ENCODE assay signal across 8 mouse cellular contexts in the genomic region with DNA sequence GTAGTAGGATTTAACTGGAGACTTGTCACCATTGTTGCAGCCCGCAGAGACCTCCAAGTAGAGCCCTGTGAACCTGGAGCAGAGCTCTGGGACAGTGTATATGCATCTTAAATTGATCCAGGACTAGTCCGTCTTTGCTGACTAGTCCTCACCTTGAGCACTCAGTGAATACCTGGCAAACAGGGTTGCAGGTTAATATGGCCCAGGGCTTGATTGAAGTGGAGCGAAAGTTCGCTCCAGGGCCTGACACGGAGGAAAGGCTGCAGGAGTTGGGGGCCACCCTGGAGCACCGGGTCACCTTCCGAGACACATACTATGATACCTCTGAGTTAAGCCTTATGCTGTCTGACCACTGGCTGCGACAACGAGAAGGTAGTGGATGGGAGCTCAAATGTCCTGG. TPM values are rescaled to one million over a fixed set of nuclear protein-coding genes. Genes with fewer than 3 reads are reported as not detected.
A peak's percentile ranks its signal among the peaks of the same experiment; 100 is the strongest.
DNase-seq lines count a peak whose midpoint lies in the region; ATAC-seq and TF ChIP-seq lines count a peak whose summit lies in the region.

No protein-coding gene starts in this region.

- TF ChIP-seq CTCF in liver, adult 2 months (IDR thresholded peaks at IDR 0.05; ENCODE audit: low read depth, low read length): no peak

- no peaks in the 10 kb centered on the region for H3K9me3 ChIP-seq in embryonic facial prominence, embryonic 14.5 days (ENCODE audit: control insufficient read depth, low read length)
- H3K9me3 ChIP-seq in intestine, embryonic 16.5 days (ENCODE audit: control insufficient read depth, low read length): no peaks in the 10 kb centered on the region
- no peaks in the 10 kb centered on the region for H3K9me3 ChIP-seq in neural tube, embryonic 14.5 days (ENCODE audit: control insufficient read depth, low read length)

- ATAC-seq in embryonic facial prominence, embryonic 14.5 days (ENCODE audit: low read depth): no peak
- peak; percentile 9 for ATAC-seq in intestine, embryonic 16.5 days
- no peak for ATAC-seq in neural tube, embryonic 14.5 days (ENCODE audit: low read depth)
- no peak for ATAC-seq in CD4-positive, CD25-positive, alpha-beta regulatory T cell, adult 4 months

- no peaks in the 10 kb centered on the region for H3K27me3 ChIP-seq in liver, adult 2 months (ENCODE audit: control insufficient read depth, insufficient read depth, low read length)
- H3K27me3 ChIP-seq in embryonic facial prominence, embryonic 14.5 days (replicated peaks; ENCODE audit: control insufficient read depth, insufficient read depth, low read length): no peaks in the 10 kb centered on the region
- no peaks in the 10 kb centered on the region for H3K27me3 ChIP-seq in intestine, embryonic 16.5 days (replicated peaks; ENCODE audit: control insufficient read depth, insufficient read depth, low read length)
- no peaks in the 10 kb centered on the region for H3K27me3 ChIP-seq in neural tube, embryonic 14.5 days (ENCODE audit: control insufficient read depth, insufficient read depth, low read length)

- TF ChIP-seq POLR2A in liver, adult 2 months (IDR thresholded peaks at IDR 0.05; ENCODE audit: extremely low read depth, insufficient read depth, low read length): no peak

- peaks cover 3% of the 10 kb centered on the region; the same call in 1 of the 2 replicates for H3K79me2 ChIP-seq in liver, adult 2 months (ENCODE audit: control insufficient read depth, insufficient read depth, low read length)

- H3K4me2 ChIP-seq in embryonic facial prominence, embryonic 14.5 days (ENCODE audit: low read depth, low read length): peak overlapping the region; percentile 87
- H3K4me2 ChIP-seq in intestine, embryonic 16.5 days (ENCODE audit: low read depth, low read length): peak overlapping the region; percentile 73
- H3K4me2 ChIP-seq in neural tube, embryonic 14.5 days (ENCODE audit: low read depth, low read length): peak overlapping the region; percentile 82

- DNase-seq in liver, adult 2 months (ENCODE audit: extremely low read depth, low read depth, low spot score): no peak
- no peak for DNase-seq in liver
- DNase-seq in embryonic facial prominence, embryonic 14.5 days (ENCODE audit: low spot score): no peak
- no peak for DNase-seq in natural killer cell, adult 2 months (ENCODE audit: low spot score in 2 of 2)
- no peak for DNase-seq in testis, postnatal 14 days (ENCODE audit: low spot score)

- H3K4me1 ChIP-seq in liver, adult 2 months (ENCODE audit: control insufficient read depth, insufficient read depth, low read length): peaks cover 15% of the 10 kb centered on the region
- peaks cover 20% of the 10 kb centered on the region for H3K4me1 ChIP-seq in embryonic facial prominence, embryonic 14.5 days (ENCODE audit: control insufficient read depth, insufficient read depth, low read length)
- H3K4me1 ChIP-seq in intestine, embryonic 16.5 days (ENCODE audit: control insufficient read depth, insufficient read depth, low read length): peaks cover 24% of the 10 kb centered on the region
- peaks cover 26% of the 10 kb centered on the region for H3K4me1 ChIP-seq in neural tube, embryonic 14.5 days (ENCODE audit: control insufficient read depth, insufficient read depth, low read length)

- peak overlapping the region; percentile 90 for H3K27ac ChIP-seq in liver, adult 2 months (replicated peaks; ENCODE audit: insufficient read depth, low read depth, low read length)
- peak overlapping the region; percentile 64 for H3K27ac ChIP-seq in embryonic facial prominence, embryonic 14.5 days (replicated peaks; ENCODE audit: low read depth, low read length)
- peak overlapping the region; percentile 89 for H3K27ac ChIP-seq in intestine, embryonic 16.5 days (ENCODE audit: low read length)
- H3K27ac ChIP-seq in neural tube, embryonic 14.5 days (ENCODE audit: low read depth, low read length): peak overlapping the region; percentile 95

- H3K9ac ChIP-seq in liver, adult 2 months (ENCODE audit: low read depth, low read length): peak overlapping the region; percentile 73
- peak overlapping the region; percentile 78 for H3K9ac ChIP-seq in embryonic facial prominence, embryonic 14.5 days (ENCODE audit: low read depth, low read length)
- peak overlapping the region; percentile 81 for H3K9ac ChIP-seq in intestine, embryonic 16.5 days (ENCODE audit: low read depth, low read length)
- H3K9ac ChIP-seq in neural tube, embryonic 14.5 days (replicated peaks; ENCODE audit: low read depth, low read length): peak overlapping the region; percentile 74

- WGBS in liver, adult 2 months: 35% methylated on average over 9 of the region's 9 CpGs
- 44% methylated on average over 9 of the region's 9 CpGs for WGBS in embryonic facial prominence, embryonic 14.5 days
- WGBS in intestine, embryonic 16.5 days: 43% methylated on average over 9 of the region's 9 CpGs
- WGBS in neural tube, embryonic 14.5 days: 54% methylated on average over 9 of the region's 9 CpGs

- peak overlapping the region; percentile 81 for H3K4me3 ChIP-seq in liver, adult 2 months (ENCODE audit: insufficient read depth, low read depth, low read length)
- H3K4me3 ChIP-seq in embryonic facial prominence, embryonic 14.5 days (ENCODE audit: low read depth, low read length): peak overlapping the region; percentile 52
- peak overlapping the region; percentile 73 for H3K4me3 ChIP-seq in intestine, embryonic 16.5 days (ENCODE audit: low read length)
- peak overlapping the region; percentile 52 for H3K4me3 ChIP-seq in neural tube, embryonic 14.5 days (ENCODE audit: low read depth, low read length)

- H3K36me3 ChIP-seq in liver, adult 2 months (ENCODE audit: control insufficient read depth, insufficient read depth, low read length): peaks cover 4% of the 10 kb centered on the region; the same call in 1 of the 2 replicates
- H3K36me3 ChIP-seq in embryonic facial prominence, embryonic 14.5 days (ENCODE audit: control insufficient read depth, insufficient read depth, low read length): 0 out of 2 replicates have a peak, but pooled peaks cover 11% of the 10 kb centered on the region
- H3K36me3 ChIP-seq in intestine, embryonic 16.5 days (ENCODE audit: control insufficient read depth, insufficient read depth, low read length): peaks cover 16% of the 10 kb centered on the region; the same call in 1 of the 2 replicates
- H3K36me3 ChIP-seq in neural tube, embryonic 14.5 days (ENCODE audit: control insufficient read depth, insufficient read depth, low read length): no peaks in the 10 kb centered on the region

RNA-seq across cellular contexts. Expression of gene Thtpa, which starts 0.7 kb away (rescaled TPM):
- total RNA-seq in liver, adult 2 months (2014; rRNA removed): 14.6 and 15.4 TPM in 2 replicates
- 8.7 and 10.9 TPM in 2 replicates for polyA plus RNA-seq in liver, adult 2 months (2012; rRNA removed)
- 16.7 and 22.6 TPM in 2 replicates for polyA plus RNA-seq in embryonic facial prominence, embryonic 14.5 days (2014; fragmentation: Nextera tagmentation; extraction: Ambion mirVana)
- 17.9 and 20.7 TPM in 2 replicates for polyA plus RNA-seq in intestine, embryonic 16.5 days (2015; fragmentation: Nextera tagmentation; extraction: Ambion mirVana)
- 29.3 and 32.0 TPM in 2 replicates for polyA plus RNA-seq in neural tube, embryonic 14.5 days (2014; fragmentation: Nextera tagmentation; extraction: Ambion mirVana)
- polyA plus RNA-seq in CD4-positive, CD25-positive, alpha-beta regulatory T cell, adult 4 months (2017; shearing (Covaris generic)): 10 to 100 TPM; 11.6 to 17.9 TPM

RNA-seq across cellular contexts. Expression of gene Zfhx2, which starts 3.1 kb away (rescaled TPM):
- 1.5 and 1.7 TPM in 2 replicates for total RNA-seq in liver, adult 2 months (2014; rRNA removed)
- 1.4 and 1.7 TPM in 2 replicates for polyA plus RNA-seq in liver, adult 2 months (2012; rRNA removed)
- 3.4 and 3.7 TPM in 2 replicates for polyA plus RNA-seq in embryonic facial prominence, embryonic 14.5 days (2014; fragmentation: Nextera tagmentation; extraction: Ambion mirVana)
- 2.7 and 3.0 TPM in 2 replicates for polyA plus RNA-seq in intestine, embryonic 16.5 days (2015; fragmentation: Nextera tagmentation; extraction: Ambion mirVana)
- 23.9 and 27.3 TPM in 2 replicates for polyA plus RNA-seq in neural tube, embryonic 14.5 days (2014; fragmentation: Nextera tagmentation; extraction: Ambion mirVana)
- 1 to 10 TPM; 4.2 to 4.6 TPM for polyA plus RNA-seq in CD4-positive, CD25-positive, alpha-beta regulatory T cell, adult 4 months (2017; shearing (Covaris generic))

RNA-seq across cellular contexts. Expression of gene Ap1g2, which starts 11.1 kb away (rescaled TPM):
- total RNA-seq in liver, adult 2 months (2014; rRNA removed): 4.9 and 5.4 TPM in 2 replicates
- 8.7 and 15.6 TPM in 2 replicates for polyA plus RNA-seq in liver, adult 2 months (2012; rRNA removed)
- 15.3 and 17.6 TPM in 2 replicates for polyA plus RNA-seq in embryonic facial prominence, embryonic 14.5 days (2014; fragmentation: Nextera tagmentation; extraction: Ambion mirVana)
- 106 and 120 TPM in 2 replicates for polyA plus RNA-seq in intestine, embryonic 16.5 days (2015; fragmentation: Nextera tagmentation; extraction: Ambion mirVana)
- polyA plus RNA-seq in neural tube, embryonic 14.5 days (2014; fragmentation: Nextera tagmentation; extraction: Ambion mirVana): 5.4 and 7.0 TPM in 2 replicates
- 100 to 1,000 TPM; 110 to 194 TPM for polyA plus RNA-seq in CD4-positive, CD25-positive, alpha-beta regulatory T cell, adult 4 months (2017; shearing (Covaris generic))

RNA-seq across cellular contexts. Expression of gene Jph4, which starts 21.5 kb away (rescaled TPM):
- not detected in 2 replicates for total RNA-seq in liver, adult 2 months (2014; rRNA removed)
- not detected in 2 replicates for polyA plus RNA-seq in liver, adult 2 months (2012; rRNA removed)
- polyA plus RNA-seq in embryonic facial prominence, embryonic 14.5 days (2014; fragmentation: Nextera tagmentation; extraction: Ambion mirVana): 3.0 and 3.8 TPM in 2 replicates
- 0.82 and 1.2 TPM in 2 replicates for polyA plus RNA-seq in intestine, embryonic 16.5 days (2015; fragmentation: Nextera tagmentation; extraction: Ambion mirVana)
- 36.2 and 41.3 TPM in 2 replicates for polyA plus RNA-seq in neural tube, embryonic 14.5 days (2014; fragmentation: Nextera tagmentation; extraction: Ambion mirVana)
- not detected for polyA plus RNA-seq in CD4-positive, CD25-positive, alpha-beta regulatory T cell, adult 4 months (2017; shearing (Covaris generic))
